Mouse (Mus musculus): ENCODE measurements around the gene Car6. TPM values are rescaled to one million over a fixed set of nuclear protein-coding genes. Genes with fewer than 3 reads are reported as not detected.

The Car6 gene
- polyA plus RNA-seq, 1 experiment from 2014 or later: not detected

GRCm38 (mm10) chr4:150225700-150226099 is 24.6 kb upstream of the Car6 start:
- peaks cover 10% of the 10 kb centered on the region for H3K27me3 ChIP-seq (ENCODE audit: poor library complexity, severe bottlenecking)
- H3K4me1 ChIP-seq: peaks cover 49% of the 10 kb centered on the region
- DNase-seq (ENCODE audit: extremely low spot score, low spot score): no peak
- no peaks in the 10 kb centered on the region for H3K9me3 ChIP-seq
- H3K4me3 ChIP-seq: no peak overlapping the region
- H3K36me3 ChIP-seq (replicated peaks): no peaks in the 10 kb centered on the region
- WGBS: 98% methylated on average over 1 of the region's 1 CpGs
- no peak overlapping the region for H3K27ac ChIP-seq

GRCm38 (mm10) chr4:150223830-150224229 is 22.7 kb upstream of the Car6 start:
- 82% methylated on average over 4 of the region's 4 CpGs for WGBS
- H3K27me3 ChIP-seq (ENCODE audit: poor library complexity, severe bottlenecking): peaks cover 15% of the 10 kb centered on the region
- DNase-seq (ENCODE audit: extremely low spot score, low spot score): no peak
- no peaks in the 10 kb centered on the region for H3K36me3 ChIP-seq (replicated peaks)
- peaks cover 37% of the 10 kb centered on the region for H3K4me1 ChIP-seq
- no peak overlapping the region for H3K4me3 ChIP-seq
- no peak overlapping the region for H3K27ac ChIP-seq
- H3K9me3 ChIP-seq: no peaks in the 10 kb centered on the region

DNA sequence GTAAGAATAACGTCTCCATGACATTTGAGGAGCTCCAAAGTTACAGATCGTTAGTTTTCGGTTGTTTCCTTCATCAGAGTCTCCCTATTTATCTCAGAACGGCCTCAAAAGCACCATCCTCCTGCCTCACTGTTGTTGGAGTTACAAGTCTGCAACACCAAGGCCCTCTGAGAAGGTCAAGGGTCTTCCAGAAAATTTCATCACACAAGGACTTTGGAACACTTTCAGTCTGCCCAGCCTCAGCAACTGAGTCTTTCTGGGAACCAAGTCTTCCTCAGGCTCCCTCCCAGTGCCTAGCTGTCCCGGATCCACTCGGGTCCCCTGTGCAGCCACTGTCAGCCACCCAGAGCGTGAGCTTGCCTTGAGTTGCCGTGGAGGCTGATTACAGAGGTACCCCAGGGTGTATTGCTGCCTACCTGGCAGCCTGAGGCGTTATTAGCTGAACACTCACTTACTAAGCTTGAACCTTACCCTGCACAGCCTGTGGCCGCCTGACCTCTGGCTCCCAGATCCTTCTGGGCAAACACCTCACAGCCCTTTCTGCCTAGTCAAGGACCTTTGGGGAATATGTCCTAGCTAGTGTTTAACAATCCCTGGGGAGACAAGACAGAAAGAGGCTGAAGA is 20.0 kb upstream of the Car6 start:
- Histone ChIP-seq H3K27ac (no peak overlapping the region), H3K4me3 (peak overlapping the region; percentile 32), H3K4me1 (peaks cover 29% of the 10 kb centered on the region), H3K36me3 (replicated peaks) (no peaks in the 10 kb centered on the region), H3K9me3 (no peaks in the 10 kb centered on the region), H3K27me3 (ENCODE audit: poor library complexity, severe bottlenecking) (peaks cover 20% of the 10 kb centered on the region)
- WGBS: 43% methylated on average over 10 of the region's 10 CpGs
- no peak for DNase-seq (ENCODE audit: extremely low spot score, low spot score)

GRCm38 (mm10) chr4:150220584-150220983 is 19.5 kb upstream of the Car6 start:
- H3K27ac ChIP-seq: no peak overlapping the region
- peaks cover 33% of the 10 kb centered on the region for H3K4me1 ChIP-seq
- peak overlapping the region; percentile 32 for H3K4me3 ChIP-seq
- H3K36me3 ChIP-seq (replicated peaks): no peaks in the 10 kb centered on the region
- 15% methylated on average over 11 of the region's 11 CpGs for WGBS
- peaks cover 20% of the 10 kb centered on the region for H3K27me3 ChIP-seq (ENCODE audit: poor library complexity, severe bottlenecking)
- DNase-seq (ENCODE audit: extremely low spot score, low spot score): no peak
- no peaks in the 10 kb centered on the region for H3K9me3 ChIP-seq

DNA sequence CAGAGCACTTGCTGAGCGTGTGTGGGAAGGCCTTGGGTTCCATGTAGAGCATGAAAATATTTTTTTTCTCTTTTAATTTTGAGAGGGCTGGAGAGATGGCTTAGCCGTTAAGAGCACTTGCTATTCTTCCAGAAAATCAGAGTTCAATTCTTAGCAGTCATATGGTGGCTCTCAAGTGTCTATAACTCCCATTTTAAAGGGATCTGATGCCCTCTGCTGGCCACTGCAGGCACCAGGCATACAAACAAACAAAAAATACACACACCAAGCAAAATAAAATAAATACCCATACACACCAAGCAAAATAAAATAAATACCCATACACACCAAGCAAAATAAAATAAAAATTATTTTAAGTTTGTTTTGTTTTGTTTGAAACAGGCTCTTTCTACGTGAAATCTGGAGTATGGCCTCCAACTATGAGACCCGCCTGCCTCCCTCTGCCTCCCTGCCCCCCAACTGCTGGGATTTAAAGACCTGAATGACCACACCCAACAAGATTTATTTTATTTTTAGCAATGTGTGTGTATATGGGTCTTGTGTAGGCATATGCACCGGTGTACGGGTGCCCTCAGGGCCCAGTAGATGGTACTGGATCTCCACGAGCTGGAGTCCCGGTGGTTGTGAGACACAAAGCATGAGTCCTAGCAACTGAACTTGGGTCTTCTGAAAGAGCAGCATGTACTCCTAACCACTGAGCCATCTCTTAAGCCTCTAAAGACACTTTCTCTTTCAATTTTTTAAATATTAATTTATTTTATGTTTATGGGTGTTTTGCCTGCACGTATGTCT is 18.6 kb upstream of the Car6 start:
- no peak overlapping the region for H3K27ac ChIP-seq
- DNase-seq (ENCODE audit: extremely low spot score, low spot score): no peak
- 74% methylated on average over 9 of the region's 9 CpGs for WGBS
- peaks cover 33% of the 10 kb centered on the region for H3K4me1 ChIP-seq
- no peaks in the 10 kb centered on the region for H3K36me3 ChIP-seq (replicated peaks)
- H3K9me3 ChIP-seq: no peaks in the 10 kb centered on the region
- H3K27me3 ChIP-seq (ENCODE audit: poor library complexity, severe bottlenecking): peaks cover 20% of the 10 kb centered on the region
- H3K4me3 ChIP-seq: no peak overlapping the region

DNA sequence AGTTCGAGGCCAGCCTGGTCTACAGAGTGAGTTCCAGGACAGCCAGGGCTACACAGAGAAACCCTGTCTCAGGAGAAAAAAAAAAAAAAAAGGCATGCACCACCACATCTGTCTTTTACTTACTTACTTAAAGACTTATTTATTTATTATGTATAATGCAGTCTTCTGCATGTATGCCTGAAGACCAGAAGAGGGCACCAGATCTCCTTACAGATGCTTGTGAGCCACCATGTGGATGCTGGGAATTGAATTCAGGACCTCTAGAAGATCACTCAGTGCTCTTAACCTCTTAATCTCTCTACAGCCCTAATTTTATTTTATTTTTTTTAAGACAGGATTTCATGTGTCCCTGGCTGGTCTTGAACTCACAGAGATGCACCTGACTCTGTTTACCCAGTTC is 16.8 kb upstream of the Car6 start:
- DNase-seq (ENCODE audit: extremely low spot score, low spot score): no peak
- Histone ChIP-seq H3K9me3 (no peaks in the 10 kb centered on the region), H3K4me3 (no peak overlapping the region), H3K27me3 (ENCODE audit: poor library complexity, severe bottlenecking) (peaks cover 20% of the 10 kb centered on the region), H3K36me3 (replicated peaks) (no peaks in the 10 kb centered on the region), H3K27ac (no peak overlapping the region), H3K4me1 (peaks cover 37% of the 10 kb centered on the region)
- 89% methylated on average over 1 of the region's 1 CpGs for WGBS

- 74% methylated on average over 5 of the region's 5 CpGs for WGBS
- H3K4me1 ChIP-seq: peaks cover 45% of the 10 kb centered on the region
Observed at GRCm38 (mm10) chr4:150217042-150217554, 16.0 kb upstream of the Car6 start.

DNA sequence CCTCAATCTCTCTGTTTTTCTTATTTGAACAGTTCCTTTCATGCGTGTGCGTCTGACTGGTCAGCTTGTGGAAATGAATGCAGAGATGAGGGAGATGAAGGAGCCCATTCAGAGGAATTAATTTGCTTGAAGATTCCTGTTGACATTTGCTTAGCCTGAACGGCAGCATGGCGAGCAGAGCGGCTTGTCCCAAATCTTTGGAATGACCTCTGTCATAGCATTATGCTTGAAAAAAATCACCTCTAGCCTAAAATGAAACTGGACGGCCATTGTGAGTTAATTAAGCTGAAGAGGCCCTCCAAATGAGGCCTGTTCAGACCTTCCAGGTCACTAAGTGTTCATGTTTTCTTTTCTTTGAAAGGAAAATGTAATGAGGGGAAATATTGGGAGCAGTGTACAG is 15.3 kb upstream of the Car6 start:
- H3K9me3 ChIP-seq: no peaks in the 10 kb centered on the region
- WGBS: 42% methylated on average over 6 of the region's 6 CpGs
- H3K27me3 ChIP-seq (ENCODE audit: poor library complexity, severe bottlenecking): peaks cover 17% of the 10 kb centered on the region
- H3K4me3 ChIP-seq: no peak overlapping the region
- DNase-seq (ENCODE audit: extremely low spot score, low spot score): no peak
- H3K27ac ChIP-seq: 0 out of 2 replicates have a peak overlapping the region, but pooled peaks have one; percentile 25
- H3K4me1 ChIP-seq: peaks cover 47% of the 10 kb centered on the region
- H3K36me3 ChIP-seq (replicated peaks): no peaks in the 10 kb centered on the region

More at GRCm38 (mm10) chr4:150217042-150217554, 16.0 kb upstream of the Car6 start:
- Histone ChIP-seq H3K36me3 (replicated peaks) (no peaks in the 10 kb centered on the region), H3K27ac (no peak overlapping the region), H3K9me3 (no peaks in the 10 kb centered on the region), H3K4me3 (no peak overlapping the region), H3K27me3 (ENCODE audit: poor library complexity, severe bottlenecking) (peaks cover 20% of the 10 kb centered on the region)
- DNase-seq (ENCODE audit: extremely low spot score, low spot score): no peak

- no peak overlapping the region for H3K4me3 ChIP-seq
- H3K27me3 ChIP-seq (ENCODE audit: poor library complexity, severe bottlenecking): peaks cover 5% of the 10 kb centered on the region; the same call in 1 of the 2 replicates
- WGBS: 36% methylated on average over 5 of the region's 5 CpGs
- no peak for DNase-seq (ENCODE audit: extremely low spot score, low spot score)
- no peak overlapping the region for H3K27ac ChIP-seq
- no peaks in the 10 kb centered on the region for H3K36me3 ChIP-seq (replicated peaks)
- peaks cover 34% of the 10 kb centered on the region for H3K4me1 ChIP-seq
- no peaks in the 10 kb centered on the region for H3K9me3 ChIP-seq
Observed at GRCm38 (mm10) chr4:150213910-150214309, 12.8 kb upstream of the Car6 start.

DNA sequence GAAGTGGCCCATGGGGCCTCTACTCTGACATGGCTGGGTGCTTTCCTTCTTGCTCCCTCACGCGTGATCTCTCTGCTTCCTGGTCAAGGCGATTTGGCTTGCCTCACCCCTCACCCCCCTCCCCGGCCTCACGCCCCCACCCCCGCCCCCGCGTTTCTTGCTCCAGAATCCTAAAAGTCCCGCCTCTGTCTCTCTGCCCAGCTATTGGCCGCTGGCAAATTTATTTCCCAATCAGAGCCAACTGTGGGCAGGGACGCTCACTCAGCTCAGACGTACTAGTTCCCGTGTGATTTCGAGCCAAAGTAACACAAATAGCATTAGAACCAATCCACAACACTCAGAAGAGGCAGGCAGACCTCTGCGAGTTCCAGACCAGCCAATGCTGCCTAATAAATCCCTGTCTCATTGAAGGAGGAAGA is 11.4 kb upstream of the Car6 start:
- WGBS: under 1% methylated on average over 15 of the region's 15 CpGs
- peak overlapping the region; percentile 58 for H3K27ac ChIP-seq

GRCm38 (mm10) chr4:150211930-150212552 is 10.9 kb upstream of the Car6 start:
- H3K36me3 ChIP-seq (replicated peaks): no peaks in the 10 kb centered on the region
- H3K9me3 ChIP-seq: no peaks in the 10 kb centered on the region
- peaks cover 28% of the 10 kb centered on the region for H3K4me1 ChIP-seq
- WGBS: 56% methylated on average over 10 of the region's 10 CpGs
- no peak for DNase-seq (ENCODE audit: extremely low spot score, low spot score)
- peak overlapping the region; percentile 41 for H3K4me3 ChIP-seq
- peak overlapping the region; percentile 58 for H3K27ac ChIP-seq
- no peaks in the 10 kb centered on the region for H3K27me3 ChIP-seq (ENCODE audit: poor library complexity, severe bottlenecking)

More for the DNA sequence above, 11.4 kb upstream of the Car6 start:
- Histone ChIP-seq H3K4me1 (peaks cover 33% of the 10 kb centered on the region), H3K9me3 (no peaks in the 10 kb centered on the region), H3K4me3 (peak overlapping the region; percentile 41), H3K27me3 (ENCODE audit: poor library complexity, severe bottlenecking) (peaks cover 5% of the 10 kb centered on the region; the same call in 1 of the 2 replicates), H3K36me3 (replicated peaks) (no peaks in the 10 kb centered on the region)
- peak; percentile 79 for DNase-seq (ENCODE audit: extremely low spot score, low spot score)

- Histone ChIP-seq H3K36me3 (replicated peaks) (no peaks in the 10 kb centered on the region), H3K4me3 (no peak overlapping the region), H3K9me3 (no peaks in the 10 kb centered on the region), H3K27me3 (ENCODE audit: poor library complexity, severe bottlenecking) (no peaks in the 10 kb centered on the region), H3K27ac (no peak overlapping the region), H3K4me1 (peaks cover 14% of the 10 kb centered on the region)
- 86% methylated on average over 8 of the region's 8 CpGs for WGBS
- no peak for DNase-seq (ENCODE audit: extremely low spot score, low spot score)
Observed at GRCm38 (mm10) chr4:150210306-150210705, 9.2 kb upstream of the Car6 start.

All from forebrain, embryonic 10.5 days (tissue).